Mouse (Mus musculus) hindbrain, embryonic 13.5 days (tissue): ENCODE data around the gene Eef1akmt4. TPM values are rescaled to one million over a fixed set of nuclear protein-coding genes. Genes with fewer than 3 reads are reported as not detected.
A peak's percentile ranks its signal among the peaks of the same experiment; 100 is the strongest.

Experiments used
- ATAC-seq: fragments of 200-750 bp; cut with Nextera tagmentation; 2 replicates; pipeline ENCODE4 v1.8.0; 2017; ENCODE audit warnings: moderate TSS enrichment; ENCODE audit not compliant: low FRiP score
- H3K27ac ChIP-seq: fragments of 300-500 bp; sonication (generic); 2 replicates; pipeline ENCODE4 v1.5.1; 2015; ENCODE audit warnings: inconsistent platforms, mild to moderate bottlenecking, moderate library complexity
- H3K27me3 ChIP-seq: fragments of 300-500 bp; sonication (generic); 2 replicates; pipeline ENCODE4 v1.6.1; 2015; ENCODE audit warnings: mild to moderate bottlenecking, inconsistent platforms
- H3K36me3 ChIP-seq: fragments of 300-500 bp; sonication (generic); 2 replicates; pipeline ENCODE4 v1.6.1; 2015; ENCODE audit warnings: mild to moderate bottlenecking, inconsistent platforms
- H3K4me1 ChIP-seq: fragments of 300-500 bp; sonication (generic); replicated peaks from 2 replicates; pipeline ENCODE4 v1.6.1; 2015; ENCODE audit warnings: inconsistent platforms
- H3K4me2 ChIP-seq: fragments of 300-500 bp; sonication (generic); 2 replicates; pipeline ENCODE4 v1.6.1; 2015; ENCODE audit warnings: inconsistent platforms, mild to moderate bottlenecking, moderate library complexity
- H3K4me3 ChIP-seq: fragments of 300-500 bp; sonication (generic); 2 replicates; pipeline ENCODE4 v1.5.1; 2015; ENCODE audit warnings: mild to moderate bottlenecking, inconsistent platforms
- H3K9ac ChIP-seq: fragments of 300-500 bp; sonication (generic); 2 replicates; pipeline ENCODE4 v1.6.1; 2015; ENCODE audit warnings: mild to moderate bottlenecking, inconsistent platforms
- H3K9me3 ChIP-seq: fragments of 300-500 bp; sonication (generic); 2 replicates; pipeline ENCODE4 v1.6.1; 2016; ENCODE audit warnings: inconsistent platforms
- WGBS: fragments of 180-500 bp; shearing (Covaris S2); methylation state at CpG from one replicate; pipeline ENCODE4 v1.1.7; 2015; 5-methylcytosine and 5-hydroxymethylcytosine counted together
- polyA plus RNA-seq: library from polyadenylated mRNA; unstranded; fragments of >200 nt; fragmentation: Nextera tagmentation; extraction: Ambion mirVana; gene quantifications from 2 replicates; pipeline ENCODE4 v1.2.1, GENCODE M21; 2015

The Eef1akmt4 gene
- polyA plus RNA-seq, 1 experiment from 2014 or later: 15.1 TPM

GRCm38 (mm10) chr16:20610501-20611356 lies 664 bp upstream of the Eef1akmt4 start:
- peak; percentile 67 for ATAC-seq
- no peaks in the 10 kb centered on the region for H3K27me3 ChIP-seq
- H3K36me3 ChIP-seq: peaks cover 29% of the 10 kb centered on the region
- H3K9ac ChIP-seq: peak overlapping the region; percentile 87
- peak overlapping the region; percentile 90 for H3K4me2 ChIP-seq
- WGBS: under 1% methylated on average over 28 of the region's 28 CpGs
- H3K27ac ChIP-seq: peak overlapping the region; percentile 91
- peak overlapping the region; percentile 86 for H3K4me3 ChIP-seq
- peaks cover 31% of the 10 kb centered on the region for H3K4me1 ChIP-seq
- H3K9me3 ChIP-seq: no peaks in the 10 kb centered on the region

DNA sequence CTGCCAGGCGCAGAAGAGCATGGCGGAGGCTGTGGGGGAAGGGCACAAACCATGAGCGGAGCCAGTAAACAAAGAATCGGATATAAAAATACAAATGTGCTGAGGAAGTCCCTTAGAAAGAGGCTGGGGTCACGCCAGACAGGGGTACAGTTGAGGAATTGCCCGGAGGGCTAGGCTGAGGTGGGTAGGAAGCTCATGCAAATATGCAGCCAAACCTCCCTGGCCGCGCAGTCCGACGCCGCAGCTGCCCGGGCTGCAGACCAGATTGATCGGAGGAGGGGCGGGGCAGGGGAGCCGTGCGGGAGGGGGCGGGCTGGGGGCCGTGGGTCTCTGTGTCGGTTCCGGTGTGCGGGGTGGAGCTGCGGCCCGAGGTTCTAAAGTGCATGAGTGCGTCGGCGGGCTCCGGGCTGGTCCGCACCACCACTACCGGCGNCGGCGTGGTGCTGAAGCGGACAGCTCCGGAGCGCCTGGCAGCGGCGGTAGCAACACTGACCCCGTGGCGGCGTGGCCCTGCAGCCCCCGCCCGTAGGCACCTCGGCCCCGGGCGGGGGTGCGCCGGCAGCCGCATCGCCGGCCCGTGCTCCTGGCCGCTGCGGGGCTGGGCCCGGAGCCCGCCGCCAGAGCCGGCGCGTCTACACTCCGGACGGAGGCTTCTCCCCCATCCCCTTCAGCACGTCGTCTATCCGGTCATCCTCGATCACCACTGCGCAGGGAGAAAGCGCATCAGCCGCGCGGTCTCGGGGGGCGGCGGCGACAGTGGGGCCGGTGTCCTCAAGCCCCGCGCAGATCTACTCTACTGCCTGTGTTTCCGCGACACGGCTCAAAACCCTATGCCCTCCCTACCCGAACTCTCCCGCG lies 8.4 kb downstream of the Eef1akmt4 start:
- 1% methylated on average over 81 of the region's 83 CpGs for WGBS
- H3K9me3 ChIP-seq: no peaks in the 10 kb centered on the region
- H3K4me2 ChIP-seq: peak overlapping the region; percentile 90
- H3K27me3 ChIP-seq: no peaks in the 10 kb centered on the region
- H3K9ac ChIP-seq: peak overlapping the region; percentile 95
- ATAC-seq: peak; percentile 31
- peaks cover 34% of the 10 kb centered on the region for H3K4me1 ChIP-seq
- H3K36me3 ChIP-seq: peaks cover 18% of the 10 kb centered on the region
- H3K27ac ChIP-seq: peak overlapping the region; percentile 97
- peak overlapping the region; percentile 89 for H3K4me3 ChIP-seq

GRCm38 (mm10) chr16:20620399-20620735 lies 9.0 kb downstream of the Eef1akmt4 start:
- Histone ChIP-seq H3K4me2 (peak overlapping the region; percentile 90), H3K9me3 (no peaks in the 10 kb centered on the region), H3K4me3 (peak overlapping the region; percentile 89), H3K27me3 (no peaks in the 10 kb centered on the region), H3K27ac (peak overlapping the region; percentile 97), H3K36me3 (peaks cover 18% of the 10 kb centered on the region), H3K4me1 (peaks cover 34% of the 10 kb centered on the region), H3K9ac (peak overlapping the region; percentile 95)
- WGBS: under 1% methylated on average over 9 of the region's 9 CpGs
- peak; percentile 15 for ATAC-seq

- H3K9ac ChIP-seq: peak overlapping the region; percentile 95
- H3K36me3 ChIP-seq: peaks cover 18% of the 10 kb centered on the region
- WGBS: under 1% methylated on average over 32 of the region's 32 CpGs
- H3K27me3 ChIP-seq: no peaks in the 10 kb centered on the region
- no peaks in the 10 kb centered on the region for H3K9me3 ChIP-seq
- ATAC-seq: peak; percentile 16
- peak overlapping the region; percentile 97 for H3K27ac ChIP-seq
- H3K4me2 ChIP-seq: peak overlapping the region; percentile 90
- peak overlapping the region; percentile 89 for H3K4me3 ChIP-seq
- H3K4me1 ChIP-seq: peaks cover 34% of the 10 kb centered on the region
These were observed 9.4 kb downstream of the Eef1akmt4 start for GRCm38 (mm10) chr16:20620751-20621190.

GRCm38 (mm10) chr16:20621191-20621990 lies 10.0 kb downstream of the Eef1akmt4 start, which contains the start of gene Camk2n2:
Gene Camk2n2, minus strand, starts transcription at chr16:20621287.
- Histone ChIP-seq H3K36me3 (peaks cover 14% of the 10 kb centered on the region), H3K27ac (peak within 1 kb of the TSS; percentile 97), H3K4me2 (peak within 1 kb of the TSS; percentile 90), H3K4me3 (peak within 1 kb of the TSS; percentile 89), H3K9me3 (no peaks in the 10 kb centered on the region), H3K27me3 (no peaks in the 10 kb centered on the region), H3K9ac (peak within 1 kb of the TSS; percentile 95), H3K4me1 (peaks cover 34% of the 10 kb centered on the region)
- peak; percentile 52 for ATAC-seq
- WGBS: under 1% methylated on average over 66 of the region's 92 CpGs

GRCm38 (mm10) chr16:20621991-20622685 lies 10.7 kb downstream of the Eef1akmt4 start:
- ATAC-seq: peak; percentile 60
- Histone ChIP-seq H3K9ac (peak overlapping the region; percentile 95), H3K9me3 (no peaks in the 10 kb centered on the region)

GRCm38 (mm10) chr16:20623211-20623610 lies 11.8 kb downstream of the Eef1akmt4 start:
- ATAC-seq: no peak
- Histone ChIP-seq H3K36me3 (no peaks in the 10 kb centered on the region), H3K4me2 (peak overlapping the region; percentile 90; the same call in 1 of the 2 replicates), H3K4me3 (no peak overlapping the region), H3K27ac (peak overlapping the region; percentile 97; the same call in 1 of the 2 replicates), H3K27me3 (no peaks in the 10 kb centered on the region), H3K9me3 (no peaks in the 10 kb centered on the region), H3K9ac (0 out of 2 replicates have a peak overlapping the region, but pooled peaks have one; percentile 95), H3K4me1 (peaks cover 33% of the 10 kb centered on the region)
- WGBS: 47% methylated on average over 2 of the region's 2 CpGs

More at GRCm38 (mm10) chr16:20621991-20622685, 10.7 kb downstream of the Eef1akmt4 start:
- H3K27me3 ChIP-seq: no peaks in the 10 kb centered on the region
- H3K36me3 ChIP-seq: peaks cover 9% of the 10 kb centered on the region
- peak overlapping the region; percentile 90 for H3K4me2 ChIP-seq
- under 1% methylated on average over 31 of the region's 37 CpGs for WGBS
- H3K4me1 ChIP-seq: peaks cover 34% of the 10 kb centered on the region
- H3K27ac ChIP-seq: peak overlapping the region; percentile 97
- peak overlapping the region; percentile 89 for H3K4me3 ChIP-seq

DNA sequence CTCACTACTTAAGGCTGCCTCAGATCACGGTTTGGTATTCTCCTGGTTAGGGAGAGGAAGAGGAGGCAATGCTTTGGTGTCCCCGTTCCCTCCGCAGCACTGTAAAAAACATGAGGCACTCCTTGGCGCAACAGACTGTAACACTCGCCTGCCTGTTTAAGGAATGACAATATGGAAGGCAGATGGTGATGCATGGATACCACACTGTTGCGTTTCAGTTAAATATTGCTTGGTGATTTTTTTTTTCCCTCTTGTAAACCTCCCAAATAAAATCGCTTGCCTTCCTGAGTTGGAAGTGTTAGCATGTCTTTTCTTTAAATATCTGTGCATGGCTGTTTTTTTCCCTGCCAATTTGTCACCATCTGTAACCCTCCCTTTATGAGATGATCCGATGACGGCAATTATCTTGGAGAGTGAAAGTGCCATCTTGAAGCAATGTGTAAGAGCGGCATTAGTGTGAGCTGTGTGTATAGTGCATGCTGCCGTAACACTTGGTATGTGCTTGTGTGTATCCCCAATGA lies 17.5 kb downstream of the Eef1akmt4 start:
- Histone ChIP-seq H3K36me3 (peaks cover 8% of the 10 kb centered on the region), H3K9ac (0 out of 2 replicates have a peak overlapping the region, but pooled peaks have one; percentile 84), H3K4me2 (peak overlapping the region; percentile 90), H3K9me3 (no peaks in the 10 kb centered on the region), H3K4me1 (peaks cover 21% of the 10 kb centered on the region), H3K4me3 (peak overlapping the region; percentile 67; the same call in 1 of the 2 replicates), H3K27ac (peak overlapping the region; percentile 35; the same call in 1 of the 2 replicates), H3K27me3 (no peaks in the 10 kb centered on the region)
- no peak for ATAC-seq
- WGBS: 52% methylated on average over 11 of the region's 11 CpGs

DNA sequence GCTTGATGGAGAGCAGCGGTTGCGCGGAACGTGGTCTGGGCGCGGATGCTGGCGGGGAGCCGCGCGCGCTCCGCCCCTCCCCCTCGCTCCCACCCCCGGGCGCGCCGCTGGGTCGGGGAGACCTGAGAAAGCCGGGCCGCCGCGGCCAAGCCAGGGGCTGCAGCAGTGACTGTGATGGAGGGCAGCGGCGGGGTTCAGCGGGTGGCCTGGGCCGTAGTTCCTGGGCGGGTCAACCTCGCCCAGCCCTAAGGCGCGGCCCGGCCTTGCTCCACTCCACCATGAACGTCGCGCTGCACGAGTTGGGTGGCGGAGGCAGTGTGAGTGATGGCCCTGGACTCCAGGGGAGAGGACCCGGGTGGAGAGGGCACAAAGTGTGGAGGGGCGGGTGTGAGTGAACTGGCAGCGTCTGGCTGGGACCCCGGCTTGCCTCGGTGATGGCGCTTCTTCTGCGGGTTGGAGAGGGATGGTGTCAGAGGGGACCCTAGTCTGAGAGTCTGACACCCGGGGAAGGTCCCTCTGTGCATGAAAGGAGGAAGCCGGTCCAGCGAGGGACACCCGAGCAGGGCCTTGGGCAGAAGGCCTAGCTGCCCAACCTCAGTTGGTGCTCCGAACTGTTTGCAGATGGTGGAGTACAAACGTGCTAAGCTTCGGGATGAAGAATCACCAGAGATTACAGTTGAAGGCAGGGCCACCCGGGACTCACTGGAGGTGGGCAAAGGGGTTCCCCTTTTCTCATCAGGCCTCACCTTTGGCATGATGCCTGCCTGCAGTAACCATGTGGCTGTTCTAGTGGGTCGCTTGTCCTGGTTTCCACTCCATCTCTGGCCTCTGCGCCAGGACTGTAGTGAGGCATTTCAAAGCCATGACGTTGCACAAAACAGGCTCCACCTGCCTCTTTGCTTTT lies 18.6 kb downstream of the Eef1akmt4 start, which contains the start of gene Ece2:
TSS of gene Ece2 (plus strand) at position 98 of the 904 bp plus-strand sequence.
- Histone ChIP-seq H3K4me1 (peaks cover 21% of the 10 kb centered on the region), H3K4me2 (peak within 1 kb of the TSS; percentile 90), H3K36me3 (peaks cover 8% of the 10 kb centered on the region), H3K9ac (peak within 1 kb of the TSS; percentile 84), H3K27me3 (no peaks in the 10 kb centered on the region), H3K4me3 (peak within 1 kb of the TSS; percentile 67), H3K9me3 (no peaks in the 10 kb centered on the region), H3K27ac (peak within 1 kb of the TSS; percentile 66)
- 7% methylated on average over 49 of the region's 54 CpGs for WGBS
- peak; percentile 67 for ATAC-seq

DNA sequence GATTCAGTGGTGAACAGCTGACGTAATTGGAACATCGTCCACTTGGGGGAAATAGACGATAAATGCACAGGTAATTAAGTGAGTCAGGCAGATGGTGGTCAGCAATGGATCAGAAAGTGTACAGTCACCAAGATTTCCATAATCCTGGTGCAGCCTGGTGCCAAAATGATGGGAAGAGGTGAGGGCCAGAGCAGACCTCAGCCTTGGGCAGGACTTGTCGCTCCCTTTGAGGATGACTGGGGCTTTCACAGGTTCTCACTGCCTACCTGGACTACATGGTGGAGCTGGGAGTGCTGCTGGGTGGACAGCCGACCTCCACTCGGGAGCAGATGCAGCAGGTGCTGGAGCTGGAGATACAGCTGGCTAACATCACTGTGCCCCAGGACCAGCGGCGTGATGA lies 26.0 kb downstream of the Eef1akmt4 start:
- WGBS: 82% methylated on average over 8 of the region's 8 CpGs

More for the DNA sequence above, 26.0 kb downstream of the Eef1akmt4 start:
- H3K27me3 ChIP-seq: no peaks in the 10 kb centered on the region
- peaks cover 17% of the 10 kb centered on the region for H3K36me3 ChIP-seq
- ATAC-seq: no peak
- 0 out of 2 replicates have a peak, but pooled peaks cover 7% of the 10 kb centered on the region for H3K4me1 ChIP-seq
- no peak overlapping the region for H3K9ac ChIP-seq
- H3K27ac ChIP-seq: no peak overlapping the region
- no peaks in the 10 kb centered on the region for H3K9me3 ChIP-seq
- H3K4me3 ChIP-seq: no peak overlapping the region
- H3K4me2 ChIP-seq: no peak overlapping the region
